Mouse (Mus musculus) thymus, adult 18-20 months (tissue): ENCODE measurements around the gene Cib4.

Experiments
- DNase-seq, 2 experiments: peaks; one replicate each; pipeline ENCODE4 v3.0.0; 2022; ENCODE audit warnings: mixed read lengths in 2 of 2

Gene Cib4

GRCm38 (mm10) chr5:30545698-30546097 lies at the start of gene Cib4:
TSS of gene Cib4 (minus strand) at chr5:30545836.
- no peak for DNase-seq

- no peak for DNase-seq
Measured at GRCm38 (mm10) chr5:30594953-30595560, 49.4 kb upstream of the Cib4 start.

GRCm38 (mm10) chr5:30593811-30594504 lies 48.3 kb upstream of the Cib4 start:
- DNase-seq: no peak

DNA sequence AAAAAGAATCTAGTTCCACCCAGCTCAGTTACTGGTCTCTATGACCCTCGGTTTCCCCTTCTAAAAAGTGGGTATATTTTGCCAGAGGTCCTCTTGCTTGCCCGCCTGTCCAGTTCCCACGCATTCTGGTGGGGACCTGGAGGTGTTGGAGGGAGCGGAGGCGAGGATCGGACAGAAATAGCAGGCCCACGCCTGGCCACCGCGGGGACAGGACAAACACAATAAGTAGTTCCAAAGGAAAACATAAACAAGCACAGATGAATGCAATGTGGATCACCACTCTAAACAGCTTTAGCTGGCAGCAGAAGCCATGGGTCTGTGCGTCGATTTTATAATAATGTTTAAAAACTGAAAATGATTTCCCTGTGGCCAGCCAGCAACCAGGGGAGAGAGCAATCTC lies 47.7 kb upstream of the Cib4 start:
- no peak for DNase-seq

DNA sequence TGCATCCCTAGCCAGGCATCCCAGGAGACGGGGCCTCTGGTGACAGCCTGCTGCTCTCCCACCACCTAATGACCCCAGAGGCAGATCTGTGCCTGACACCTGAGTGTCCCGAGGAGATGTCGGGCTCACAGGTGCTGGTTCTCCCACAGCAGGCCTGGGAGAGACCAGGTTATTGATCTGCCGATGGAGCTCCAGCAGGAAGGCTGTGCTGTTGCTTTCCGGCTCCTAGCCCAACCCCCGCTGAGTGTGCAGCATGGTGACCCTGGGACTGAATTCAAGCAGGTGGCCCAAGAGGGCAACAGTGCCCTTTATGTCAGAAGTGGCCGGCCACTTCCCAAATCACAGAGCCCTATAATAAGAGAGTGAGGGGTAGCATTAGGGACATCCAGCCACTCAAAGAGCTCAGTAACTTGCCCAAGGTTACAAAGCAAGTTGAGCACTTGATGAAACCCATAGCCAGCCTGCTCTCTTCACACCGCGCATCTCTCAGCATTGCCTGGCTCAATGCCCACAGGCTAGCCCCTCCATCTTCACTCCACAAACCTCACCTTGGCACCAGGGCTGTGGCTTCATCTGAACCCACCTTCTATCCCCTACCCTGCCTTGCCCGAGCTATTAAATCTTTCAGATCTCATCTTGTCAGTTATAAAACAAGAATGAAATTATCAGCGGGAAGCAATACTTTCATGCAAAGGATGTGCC lies 46.8 kb upstream of the Cib4 start:
- no peak for DNase-seq

- no peak for DNase-seq
Measured at GRCm38 (mm10) chr5:30591786-30592185, 46.1 kb upstream of the Cib4 start.

DNA sequence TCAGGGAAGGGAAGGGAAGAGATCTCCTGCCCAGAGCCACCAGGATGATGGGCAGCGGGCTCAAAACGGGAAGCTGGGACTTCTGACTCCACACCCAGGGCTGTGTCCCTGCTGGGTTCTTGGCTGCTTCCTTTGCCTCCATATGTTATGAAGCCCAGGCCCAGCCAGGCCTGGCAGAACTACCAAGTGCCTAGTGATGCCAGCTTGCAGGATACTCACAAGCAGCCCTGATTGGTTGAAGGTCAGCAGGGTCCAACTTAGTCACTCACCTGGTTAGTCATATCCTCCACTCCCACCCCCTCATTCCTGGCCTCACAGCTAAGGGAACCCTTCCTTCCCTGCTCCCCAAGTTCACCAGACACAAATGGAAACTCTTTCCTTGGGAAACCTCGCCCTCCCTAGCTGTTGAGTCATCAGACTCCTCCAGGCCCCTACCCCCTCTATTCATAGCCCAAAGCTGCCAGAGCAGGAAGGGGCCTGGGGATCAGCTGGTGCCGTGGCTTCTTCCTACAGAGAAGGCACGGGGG lies 45.6 kb upstream of the Cib4 start:
- DNase-seq: no peak

DNA sequence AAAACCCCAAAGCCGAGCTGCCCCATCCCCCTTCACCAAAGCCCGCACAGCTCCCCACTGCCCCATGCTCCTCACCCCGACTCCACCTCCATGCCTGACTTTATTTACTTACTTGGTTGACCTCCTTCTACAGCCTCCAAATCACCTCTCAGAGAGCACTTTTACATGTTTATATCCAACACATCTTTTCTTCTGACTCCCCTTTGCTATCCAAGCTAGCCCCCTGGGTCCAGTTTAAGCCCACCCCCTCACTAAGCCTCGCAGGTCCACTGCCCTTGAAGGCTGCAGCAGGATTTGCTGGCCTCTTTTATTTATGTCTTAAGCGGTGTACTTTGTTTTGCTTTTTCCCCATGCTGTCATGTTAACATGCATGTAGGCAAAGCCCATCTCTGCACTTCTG lies 44.6 kb upstream of the Cib4 start:
- no peak for DNase-seq

- DNase-seq: no peak
Measured at GRCm38 (mm10) chr5:30589546-30589945, 43.9 kb upstream of the Cib4 start.

DNA sequence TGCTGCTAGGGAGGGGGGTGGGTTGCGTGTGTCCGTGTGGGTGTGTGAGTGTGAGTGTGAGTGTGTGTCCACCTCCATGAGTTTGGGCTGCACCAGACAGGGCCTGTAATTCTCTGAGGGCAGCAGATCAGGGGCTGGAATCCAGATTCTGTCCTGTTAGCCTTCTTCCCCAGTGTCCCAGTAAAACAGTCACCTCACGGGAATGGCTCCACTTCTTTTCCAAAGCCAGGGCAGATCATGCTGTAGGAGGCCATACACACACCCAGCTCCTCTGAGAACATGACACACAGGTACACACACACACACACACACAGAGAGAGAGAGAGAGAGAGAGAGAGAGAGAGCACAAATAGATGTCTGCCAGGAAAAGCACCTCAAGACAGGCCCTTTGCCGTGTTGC lies 43.4 kb upstream of the Cib4 start:
- DNase-seq: no peak

DNA sequence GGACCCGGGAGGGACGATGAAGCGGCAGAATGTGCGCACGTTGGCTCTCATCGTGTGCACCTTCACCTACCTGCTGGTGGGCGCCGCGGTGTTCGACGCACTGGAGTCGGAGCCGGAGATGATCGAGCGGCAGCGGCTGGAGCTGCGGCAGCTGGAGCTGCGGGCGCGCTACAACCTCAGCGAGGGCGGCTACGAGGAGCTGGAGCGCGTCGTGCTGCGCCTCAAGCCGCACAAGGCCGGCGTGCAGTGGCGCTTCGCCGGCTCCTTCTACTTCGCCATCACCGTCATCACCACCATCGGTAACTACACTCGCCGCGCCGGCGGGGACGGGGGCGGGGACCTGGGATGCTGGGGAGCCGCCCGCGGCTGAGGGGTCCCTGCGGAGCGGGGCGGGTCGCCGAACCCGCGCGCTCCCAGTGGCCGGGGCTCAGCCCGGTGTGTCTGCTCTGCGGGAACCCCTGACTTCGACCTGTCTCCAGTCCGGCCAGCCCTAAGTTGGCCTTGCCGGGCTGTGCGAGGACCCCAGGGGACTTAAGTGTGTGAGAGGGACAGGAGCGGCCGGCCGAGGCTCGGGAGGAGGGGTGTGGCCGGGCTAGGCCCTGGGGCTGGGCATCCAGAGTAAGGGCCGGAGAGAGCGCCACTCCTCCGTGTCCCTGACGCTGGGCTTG lies 42.8 kb upstream of the Cib4 start:
- DNase-seq: no peak

- DNase-seq: no peak
Measured at GRCm38 (mm10) chr5:30587681-30588300, 42.2 kb upstream of the Cib4 start, which contains the start of gene Kcnk3. TSS of gene Kcnk3 (plus strand) at chr5:30588170.

DNA sequence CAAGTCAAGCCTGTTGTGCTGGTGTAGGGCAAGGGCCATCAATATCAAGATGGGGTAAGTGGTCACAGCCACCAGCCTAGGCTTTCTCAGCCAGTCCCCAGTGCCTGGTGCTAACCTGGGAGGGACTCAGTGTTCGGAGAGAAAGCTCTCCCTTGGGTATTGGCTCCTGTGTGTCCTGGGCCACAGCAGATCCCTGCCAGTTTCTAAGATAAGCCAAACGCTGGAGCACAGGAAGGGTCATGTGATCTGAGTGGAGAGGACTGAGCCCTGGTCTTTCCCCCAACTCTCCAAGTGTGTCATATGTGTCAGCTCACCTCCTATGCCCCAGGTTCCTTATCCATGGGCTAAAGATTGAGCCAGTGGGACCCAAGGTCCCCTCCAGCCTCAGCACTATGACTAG lies 41.5 kb upstream of the Cib4 start:
- DNase-seq: no peak

GRCm38 (mm10) chr5:30586616-30587015 lies 41.0 kb upstream of the Cib4 start:
- DNase-seq: no peak

DNA sequence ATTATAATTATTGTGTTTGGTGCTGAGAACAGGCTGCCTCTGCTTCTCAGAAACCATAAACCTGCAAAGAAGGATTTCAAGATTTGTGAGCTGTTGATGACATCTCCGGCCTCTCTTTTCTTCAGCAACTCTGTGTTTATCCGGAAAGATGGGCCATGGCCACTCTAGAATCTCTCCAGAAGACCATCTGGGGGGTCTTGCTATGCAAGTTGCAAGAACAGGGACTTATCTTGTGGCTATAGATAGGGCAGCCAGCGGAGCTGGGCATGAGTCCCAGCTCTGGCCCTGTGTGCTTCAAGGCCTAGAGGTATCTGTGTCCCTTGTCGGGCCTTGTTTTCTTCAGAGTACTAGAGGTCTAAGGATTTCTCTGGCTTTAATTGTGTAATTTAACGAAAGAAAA lies 36.4 kb upstream of the Cib4 start:
- DNase-seq: no peak

DNA sequence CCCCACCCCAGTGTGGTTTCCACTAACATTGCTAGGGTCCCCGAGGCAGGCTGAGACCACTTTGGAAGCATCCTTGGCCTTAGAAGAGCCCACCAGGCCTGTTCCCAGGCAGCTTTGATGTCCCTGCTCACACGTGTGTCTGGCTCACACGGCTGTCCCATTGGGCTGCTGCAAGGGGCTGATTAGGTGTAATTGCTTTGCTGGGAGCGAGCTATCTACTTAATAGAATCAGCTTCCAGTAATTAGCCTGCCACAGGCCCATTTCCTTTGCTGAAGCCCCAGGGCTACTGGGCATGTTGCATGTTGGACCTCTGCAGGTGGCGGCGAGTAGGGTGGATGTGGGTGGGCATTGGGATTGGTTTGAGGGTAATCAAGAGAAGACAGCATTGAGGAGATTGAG lies 35.1 kb upstream of the Cib4 start:
- no peak for DNase-seq

DNA sequence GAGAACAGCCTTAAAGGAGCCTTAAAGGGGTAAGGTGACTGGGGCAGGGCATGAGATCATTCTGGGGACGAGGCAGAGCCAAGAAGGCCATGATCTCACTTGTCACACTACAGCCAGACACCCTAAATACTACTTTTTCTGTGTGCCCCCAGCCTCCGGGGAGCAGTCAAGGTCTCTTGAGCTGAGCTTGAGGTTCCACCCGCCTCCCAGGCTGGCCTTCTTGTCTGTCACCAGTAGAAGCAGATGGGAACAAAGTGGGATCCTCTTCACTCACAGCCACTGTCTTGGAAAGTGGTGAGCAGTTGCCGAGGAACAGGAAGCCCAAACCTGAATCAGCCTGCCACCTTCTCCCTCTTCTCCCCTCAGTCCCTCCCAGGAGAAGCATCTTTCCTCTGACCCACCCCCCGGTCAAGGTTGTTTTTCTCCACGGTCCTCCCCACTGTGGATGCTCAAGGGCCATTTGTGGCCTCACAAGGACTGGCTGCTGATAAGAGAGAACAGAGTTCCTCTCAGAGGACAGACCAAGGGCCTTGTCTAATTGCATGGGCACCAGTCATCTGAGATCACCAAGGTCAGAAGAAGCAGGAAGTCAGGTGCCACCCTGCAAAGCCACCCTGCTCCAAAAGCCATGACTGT lies 32.9 kb upstream of the Cib4 start:
- no peak for DNase-seq

DNA sequence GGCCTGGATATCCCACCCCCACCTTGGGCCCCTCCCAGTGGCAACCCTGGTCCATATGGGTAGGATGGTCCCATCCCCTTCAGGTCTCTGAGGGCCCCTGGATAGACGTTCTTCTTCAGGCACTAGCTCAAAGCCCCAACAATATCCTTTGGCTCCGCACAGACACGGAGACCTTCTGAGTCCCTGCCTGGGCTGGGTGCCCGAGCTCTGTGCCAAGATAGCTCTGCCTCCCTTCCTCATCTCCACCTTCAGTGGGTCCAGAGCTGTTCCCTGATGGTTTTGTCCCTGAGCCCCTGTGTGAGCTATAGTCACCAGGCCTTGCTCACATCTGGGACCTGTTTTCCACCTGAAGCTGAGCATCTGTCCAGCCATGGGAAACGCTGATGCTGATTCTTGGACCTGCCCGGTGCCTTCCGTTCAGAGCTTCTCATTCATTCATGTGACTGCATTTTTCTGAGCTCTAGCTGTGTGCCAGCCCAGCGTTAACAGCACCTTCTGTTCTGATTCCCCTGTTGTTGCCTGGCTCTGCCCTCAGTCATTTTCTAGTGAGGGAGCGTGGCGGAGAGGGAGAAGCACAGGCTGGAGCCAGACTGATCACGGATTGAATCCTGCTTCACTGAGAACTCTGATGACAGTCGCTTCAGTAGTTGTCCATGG lies 32.1 kb upstream of the Cib4 start:
- no peak for DNase-seq

DNA sequence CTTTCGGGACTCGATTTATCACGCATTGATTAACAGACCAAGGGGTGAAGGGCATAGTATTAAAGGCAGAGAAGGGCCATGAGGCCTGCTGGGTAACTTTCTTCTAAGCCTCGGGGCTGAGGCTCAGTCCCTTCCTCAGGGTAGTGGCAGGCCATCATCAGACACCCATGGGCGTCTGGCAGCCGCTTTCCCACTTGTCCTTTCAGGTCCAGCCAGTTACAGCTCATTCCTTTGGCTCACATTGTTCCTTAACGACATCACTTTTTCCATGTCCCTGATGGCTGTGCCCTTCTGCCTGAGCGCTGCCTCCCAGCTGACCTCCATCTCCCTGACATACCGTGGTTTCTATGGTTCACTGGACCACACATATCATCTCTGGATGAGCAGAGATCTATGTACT lies 31.6 kb upstream of the Cib4 start:
- no peak for DNase-seq

DNA sequence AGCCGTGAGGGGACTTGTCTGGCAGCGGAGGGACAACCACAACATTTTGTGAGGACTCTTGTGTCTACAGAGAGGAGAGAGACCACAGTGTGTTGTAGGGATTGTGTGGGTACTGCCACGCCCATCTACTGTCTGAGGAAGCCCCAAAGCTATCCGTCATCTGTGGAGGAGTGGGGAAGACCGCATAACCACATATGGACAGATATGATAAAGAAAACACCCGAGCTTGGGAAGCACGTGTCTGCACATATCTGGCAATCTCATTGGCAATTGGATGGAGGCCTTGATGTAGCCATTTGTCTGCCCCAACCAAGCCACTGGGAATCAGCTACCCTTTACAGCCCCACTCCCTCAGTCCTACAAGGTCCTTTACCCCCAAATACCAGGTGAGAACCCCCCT lies 30.6 kb upstream of the Cib4 start:
- DNase-seq: no peak

DNA sequence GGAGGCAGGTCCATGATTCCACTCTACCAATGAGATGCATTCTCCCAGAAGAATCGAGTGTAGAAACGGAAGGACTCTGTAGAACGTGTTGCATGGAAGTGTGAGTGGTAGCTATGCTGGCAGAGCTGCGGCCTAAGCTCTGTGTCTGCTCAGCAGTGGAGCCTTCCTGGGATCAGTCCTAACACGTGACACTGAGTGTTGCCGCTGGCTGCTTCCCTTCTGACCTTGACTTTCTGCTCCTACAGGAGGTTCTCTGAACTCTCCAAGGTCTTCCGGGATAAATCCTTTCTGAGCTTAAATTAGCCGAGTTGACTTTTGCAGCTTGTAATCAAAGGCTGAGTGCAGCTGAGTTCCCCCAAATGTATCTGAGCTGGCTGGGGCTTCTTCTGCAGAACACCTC lies 28.7 kb upstream of the Cib4 start:
- DNase-seq: no peak

DNA sequence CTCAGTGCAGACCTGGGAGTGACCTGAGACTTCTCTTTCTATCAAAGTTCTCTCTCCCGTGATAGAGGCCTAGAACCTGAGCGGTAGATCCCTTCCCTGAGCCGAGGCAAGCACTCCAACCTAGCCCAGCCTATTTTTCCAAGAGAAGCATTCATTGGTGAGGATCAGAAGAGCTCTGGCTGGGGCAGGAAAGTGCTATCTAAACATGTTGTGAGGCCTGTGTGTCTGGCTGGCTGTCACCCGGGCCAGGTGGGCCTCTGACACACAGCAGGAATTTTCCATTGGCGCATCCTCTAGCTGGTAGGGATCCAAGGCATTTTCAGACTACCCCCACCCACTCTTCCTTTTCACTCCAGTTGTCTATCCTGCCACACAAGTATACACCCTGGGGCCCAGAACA lies 26.2 kb upstream of the Cib4 start:
- no peak for DNase-seq
